Mouse (Mus musculus): ENCODE measurements at regions not wholly inside any gene's neighbourhood (a gene's known extent, or its start where the extent isn't known, plus 50 kb on each side); places are given as distances from the start of the nearest gene placed in this dataset.

GRCm38 (mm10) chr7:64047831-64048230, 105.8 kb upstream of the Trpm1 start:
- TF ChIP-seq TAL1 (IDR thresholded peaks at IDR 0.05; ENCODE audit: low read length) (no peak), GATA1 (IDR thresholded peaks at IDR 0.05; ENCODE audit: low read length) (no peak)

Measured in erythroblast, embryonic 14.5 days (primary cell).